Mouse (Mus musculus): Measurements from ENCODE around the gene Prkar1a. TPM values are rescaled to one million over a fixed set of nuclear protein-coding genes. Genes with fewer than 3 reads are reported as not detected.

The Prkar1a gene
- polyA plus RNA-seq, 1 experiment, result 145 TPM

- WGBS, result 54% methylated on average over 6 of the region's 6 CpGs
- DNase-seq, result no peak
- peaks cover 6% of the 10 kb centered on the region for H3K4me1 ChIP-seq (replicated peaks; ENCODE audit: control insufficient read depth, insufficient read depth, low read length)
- TF ChIP-seq CTCF (IDR thresholded peaks at IDR 0.05; ENCODE audit: borderline replicate concordance, control insufficient read depth, extremely low read depth, insufficient read depth, low read length, poor library complexity) (no peak), POLR2A (IDR thresholded peaks at IDR 0.05; ENCODE audit: control insufficient read depth, extremely low read depth, insufficient read depth, low read length, poor library complexity) (no peak)
- H3K27ac ChIP-seq (ENCODE audit: control insufficient read depth, insufficient read depth, low read length), result peak overlapping the region; percentile 25; the same call in 1 of the 2 replicates
- H3K4me3 ChIP-seq (ENCODE audit: control insufficient read depth, insufficient read depth, low read length), result no peak overlapping the region
- peaks cover 34% of the 10 kb centered on the region for H3K36me3 ChIP-seq (ENCODE audit: control insufficient read depth, insufficient read depth, low read length)
- H3K27me3 ChIP-seq (ENCODE audit: control insufficient read depth, insufficient read depth, low read length), result no peaks in the 10 kb centered on the region
Observed at GRCm38 (mm10) chr11:109671136-109672020, 22.2 kb downstream of the Prkar1a start.

GRCm38 (mm10) chr11:109672021-109672324 is 22.8 kb downstream of the Prkar1a start:
- Histone ChIP-seq H3K27me3 (ENCODE audit: control insufficient read depth, insufficient read depth, low read length) (no peaks in the 10 kb centered on the region), H3K4me1 (replicated peaks; ENCODE audit: control insufficient read depth, insufficient read depth, low read length) (peaks cover 6% of the 10 kb centered on the region), H3K27ac (ENCODE audit: control insufficient read depth, insufficient read depth, low read length) (no peak overlapping the region), H3K36me3 (ENCODE audit: control insufficient read depth, insufficient read depth, low read length) (peaks cover 29% of the 10 kb centered on the region), H3K4me3 (ENCODE audit: control insufficient read depth, insufficient read depth, low read length) (no peak overlapping the region)
- no peak for TF ChIP-seq POLR2A (IDR thresholded peaks at IDR 0.05; ENCODE audit: control insufficient read depth, extremely low read depth, insufficient read depth, low read length, poor library complexity)
- TF ChIP-seq CTCF (IDR thresholded peaks at IDR 0.05; ENCODE audit: borderline replicate concordance, control insufficient read depth, extremely low read depth, insufficient read depth, low read length, poor library complexity), result no peak
- 61% methylated on average over 5 of the region's 5 CpGs for WGBS
- no peak for DNase-seq

DNA sequence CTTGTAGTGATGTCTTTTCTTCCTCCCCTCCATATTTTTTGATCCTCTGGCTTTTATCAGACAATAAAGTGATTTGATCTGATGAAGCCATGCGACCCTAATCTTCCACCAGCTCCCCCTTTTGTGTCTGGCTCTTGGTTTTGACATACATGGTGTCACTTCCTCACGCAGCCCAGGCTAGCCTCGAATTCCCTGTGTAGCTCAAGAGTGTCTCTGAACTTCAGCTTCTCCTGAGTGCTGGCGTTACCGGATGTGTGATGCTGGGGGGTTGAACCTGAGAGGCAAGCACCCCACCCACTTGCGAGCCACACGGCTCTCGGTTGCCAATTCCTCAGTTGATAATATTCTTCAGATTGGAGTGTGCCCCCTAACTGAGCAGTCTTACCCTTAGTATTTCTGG is 23.2 kb downstream of the Prkar1a start:
- no peak for DNase-seq
- no peaks in the 10 kb centered on the region for H3K27me3 ChIP-seq (ENCODE audit: control insufficient read depth, insufficient read depth, low read length)
- 84% methylated on average over 8 of the region's 8 CpGs for WGBS
- peaks cover 24% of the 10 kb centered on the region for H3K36me3 ChIP-seq (ENCODE audit: control insufficient read depth, insufficient read depth, low read length)
- TF ChIP-seq POLR2A (IDR thresholded peaks at IDR 0.05; ENCODE audit: control insufficient read depth, extremely low read depth, insufficient read depth, low read length, poor library complexity), result no peak
- TF ChIP-seq CTCF (IDR thresholded peaks at IDR 0.05; ENCODE audit: borderline replicate concordance, control insufficient read depth, extremely low read depth, insufficient read depth, low read length, poor library complexity), result no peak
- H3K4me1 ChIP-seq (replicated peaks; ENCODE audit: control insufficient read depth, insufficient read depth, low read length), result peaks cover 6% of the 10 kb centered on the region
- no peak overlapping the region for H3K27ac ChIP-seq (ENCODE audit: control insufficient read depth, insufficient read depth, low read length)
- no peak overlapping the region for H3K4me3 ChIP-seq (ENCODE audit: control insufficient read depth, insufficient read depth, low read length)

DNA sequence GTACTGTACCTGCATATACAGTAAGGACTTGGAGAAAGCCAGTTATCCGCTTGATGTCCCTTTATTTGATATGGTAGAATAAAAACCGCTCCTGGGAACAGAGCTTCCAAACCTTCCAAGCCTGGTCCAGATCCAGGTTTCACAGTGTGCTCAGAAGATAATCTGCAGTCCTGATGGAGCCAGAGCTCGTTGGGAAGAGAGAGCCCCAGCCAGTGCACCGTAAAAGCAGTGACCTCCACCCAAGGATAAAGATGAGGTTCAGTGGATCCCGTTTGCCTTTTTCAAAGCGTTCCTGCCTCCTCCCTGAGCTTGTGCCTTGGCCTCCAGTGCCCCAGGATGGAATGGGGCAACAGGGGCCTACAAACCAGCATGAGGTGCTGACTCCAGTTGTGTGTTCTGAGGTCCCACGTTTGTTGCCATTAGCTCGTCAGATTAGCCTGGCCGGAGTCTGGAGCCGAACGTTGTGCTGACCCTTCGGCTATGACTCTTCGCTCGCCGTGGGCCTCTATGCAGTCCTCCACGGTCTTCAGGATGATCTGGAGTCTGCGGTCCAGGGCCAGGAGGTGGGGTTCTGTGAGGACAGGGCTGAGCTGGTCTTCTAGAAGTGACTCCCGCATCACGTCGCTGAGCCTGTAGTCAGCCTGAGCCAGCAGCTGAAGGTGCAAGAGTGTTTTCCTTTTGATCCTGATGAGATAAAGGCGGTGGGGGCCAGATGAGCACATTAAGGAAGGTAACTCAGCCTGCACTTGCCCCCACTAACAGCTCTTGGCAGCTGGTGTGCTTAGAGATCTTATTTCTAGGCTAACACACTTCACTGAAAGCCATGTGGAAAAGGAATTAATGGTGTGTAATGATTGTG is 23.9 kb downstream of the Prkar1a start:
- Histone ChIP-seq H3K4me1 (replicated peaks; ENCODE audit: control insufficient read depth, insufficient read depth, low read length) (peaks cover 6% of the 10 kb centered on the region), H3K36me3 (ENCODE audit: control insufficient read depth, insufficient read depth, low read length) (peaks cover 17% of the 10 kb centered on the region), H3K27ac (ENCODE audit: control insufficient read depth, insufficient read depth, low read length) (no peak overlapping the region), H3K27me3 (ENCODE audit: control insufficient read depth, insufficient read depth, low read length) (no peaks in the 10 kb centered on the region), H3K4me3 (ENCODE audit: control insufficient read depth, insufficient read depth, low read length) (no peak overlapping the region)
- DNase-seq, result no peak
- TF ChIP-seq CTCF (IDR thresholded peaks at IDR 0.05; ENCODE audit: borderline replicate concordance, control insufficient read depth, extremely low read depth, insufficient read depth, low read length, poor library complexity), result no peak
- TF ChIP-seq POLR2A (IDR thresholded peaks at IDR 0.05; ENCODE audit: control insufficient read depth, extremely low read depth, insufficient read depth, low read length, poor library complexity), result no peak
- 90% methylated on average over 21 of the region's 21 CpGs for WGBS

GRCm38 (mm10) chr11:109673741-109674140 is 24.5 kb downstream of the Prkar1a start:
- H3K27me3 ChIP-seq (ENCODE audit: control insufficient read depth, insufficient read depth, low read length), result no peaks in the 10 kb centered on the region
- no peak for DNase-seq
- WGBS, result 76% methylated on average over 7 of the region's 7 CpGs
- peaks cover 12% of the 10 kb centered on the region for H3K36me3 ChIP-seq (ENCODE audit: control insufficient read depth, insufficient read depth, low read length)
- no peak overlapping the region for H3K27ac ChIP-seq (ENCODE audit: control insufficient read depth, insufficient read depth, low read length)
- no peak for TF ChIP-seq CTCF (IDR thresholded peaks at IDR 0.05; ENCODE audit: borderline replicate concordance, control insufficient read depth, extremely low read depth, insufficient read depth, low read length, poor library complexity)
- no peak overlapping the region for H3K4me3 ChIP-seq (ENCODE audit: control insufficient read depth, insufficient read depth, low read length)
- H3K4me1 ChIP-seq (replicated peaks; ENCODE audit: control insufficient read depth, insufficient read depth, low read length), result peaks cover 6% of the 10 kb centered on the region

- WGBS, result 91% methylated on average over 11 of the region's 11 CpGs
- Histone ChIP-seq H3K27me3 (ENCODE audit: control insufficient read depth, insufficient read depth, low read length) (no peaks in the 10 kb centered on the region), H3K4me1 (replicated peaks; ENCODE audit: control insufficient read depth, insufficient read depth, low read length) (peaks cover 6% of the 10 kb centered on the region), H3K36me3 (ENCODE audit: control insufficient read depth, insufficient read depth, low read length) (peaks cover 8% of the 10 kb centered on the region), H3K27ac (ENCODE audit: control insufficient read depth, insufficient read depth, low read length) (no peak overlapping the region), H3K4me3 (ENCODE audit: control insufficient read depth, insufficient read depth, low read length) (no peak overlapping the region)
- DNase-seq, result no peak
- TF ChIP-seq CTCF (IDR thresholded peaks at IDR 0.05; ENCODE audit: borderline replicate concordance, control insufficient read depth, extremely low read depth, insufficient read depth, low read length, poor library complexity) (no peak), POLR2A (IDR thresholded peaks at IDR 0.05; ENCODE audit: control insufficient read depth, extremely low read depth, insufficient read depth, low read length, poor library complexity) (no peak)
Observed at GRCm38 (mm10) chr11:109674542-109674941, 25.3 kb downstream of the Prkar1a start.

Data from thymus, adult 2 months (tissue).